Mouse (Mus musculus) heart, adult 11 months (tissue): ENCODE measurements around the gene Ryr2.
"Not testable (repeated sequence)": the region's sequence is repeated elsewhere in the genome, so short reads cannot be mapped to it uniquely, and the experiment has no call there.

Source experiments
- DNase-seq: peaks from one replicate; pipeline ENCODE4 v3.0.0; 2022

The Ryr2 gene

DNA sequence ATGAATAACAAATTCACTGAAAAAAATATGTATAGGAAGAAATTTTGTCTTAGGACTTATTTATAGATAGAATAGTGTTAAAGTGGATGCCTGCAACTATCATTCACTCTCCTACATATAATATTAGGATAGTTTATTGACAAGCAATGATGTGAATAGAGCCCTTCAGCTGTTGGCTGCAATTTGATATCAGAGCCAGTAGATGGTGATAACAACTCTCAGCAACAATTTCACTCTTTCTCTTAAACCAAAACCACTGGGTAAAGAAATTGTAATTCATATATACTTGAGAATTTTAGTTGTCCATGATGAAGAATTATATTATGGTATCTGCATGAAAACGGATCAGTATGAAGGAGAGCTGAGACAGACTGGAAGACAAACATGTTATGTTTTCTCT, 236.8 kb downstream of the Ryr2 start:
- no peak for DNase-seq

GRCm38 (mm10) chr13:11869486-11869885, 237.3 kb downstream of the Ryr2 start:
- no peak for DNase-seq

- DNase-seq = no peak
Observed at GRCm38 (mm10) chr13:11868979-11869378, 237.8 kb downstream of the Ryr2 start.

DNA sequence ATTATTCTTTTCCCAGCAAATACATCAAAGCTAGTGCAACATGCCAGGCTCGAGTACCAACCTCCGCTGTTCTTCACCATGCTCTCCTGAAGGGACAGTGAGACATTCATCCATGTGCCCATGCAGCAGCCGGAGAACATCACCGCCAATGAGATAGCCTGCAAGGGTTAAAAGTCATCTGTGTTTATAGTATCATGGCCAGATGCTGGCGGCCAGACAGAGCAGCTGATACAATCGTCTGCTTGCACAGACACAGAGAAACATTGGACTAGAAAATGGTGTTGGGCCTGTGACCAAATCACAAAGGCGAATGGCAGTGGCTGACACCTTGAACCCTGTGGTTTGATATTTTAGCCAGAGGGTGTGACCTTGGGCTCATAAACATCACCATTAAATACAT, 238.7 kb downstream of the Ryr2 start:
- DNase-seq = peak; percentile 86

- DNase-seq = peak; percentile 81
Observed at GRCm38 (mm10) chr13:11865261-11865660, 241.5 kb downstream of the Ryr2 start.

DNA sequence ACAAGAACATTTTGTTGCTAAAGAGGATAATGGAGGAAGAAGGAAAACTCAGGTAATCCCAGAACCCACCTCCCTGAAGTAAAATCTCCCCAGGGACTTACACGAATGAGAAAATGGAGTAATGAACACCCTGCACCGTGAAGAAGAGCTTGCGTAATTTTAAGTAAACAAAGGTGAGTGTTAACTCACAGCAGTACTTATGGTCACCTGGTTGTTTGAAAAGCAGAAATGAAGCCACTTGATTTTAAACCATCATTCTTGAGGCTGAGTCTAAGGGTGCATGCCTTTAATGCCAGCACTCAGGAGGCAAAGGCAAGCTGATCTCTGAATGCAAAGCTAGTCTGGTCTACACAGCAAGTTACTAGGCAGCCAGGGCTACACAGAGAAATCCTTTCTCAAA, 255.1 kb downstream of the Ryr2 start:
- DNase-seq = peak; percentile 58

DNA sequence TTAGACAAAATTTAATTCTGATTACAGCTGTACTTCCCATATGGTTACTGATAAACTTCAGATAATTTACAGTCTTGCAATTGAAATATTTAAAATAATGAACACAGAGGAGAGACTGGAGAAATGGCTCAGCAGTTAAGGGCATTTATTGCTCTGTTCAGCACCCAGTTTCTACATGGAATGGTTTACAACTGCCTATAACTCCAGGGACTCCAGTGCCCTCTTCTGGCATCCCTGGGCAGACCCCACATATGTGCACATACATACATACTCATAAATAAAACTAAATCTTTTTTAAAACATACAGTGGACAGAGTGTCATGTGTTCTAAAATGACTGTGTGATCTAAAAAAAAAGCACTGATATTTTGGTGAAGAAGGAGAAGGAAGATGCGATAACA, 262.9 kb downstream of the Ryr2 start:
- DNase-seq = peak; percentile 35

DNA sequence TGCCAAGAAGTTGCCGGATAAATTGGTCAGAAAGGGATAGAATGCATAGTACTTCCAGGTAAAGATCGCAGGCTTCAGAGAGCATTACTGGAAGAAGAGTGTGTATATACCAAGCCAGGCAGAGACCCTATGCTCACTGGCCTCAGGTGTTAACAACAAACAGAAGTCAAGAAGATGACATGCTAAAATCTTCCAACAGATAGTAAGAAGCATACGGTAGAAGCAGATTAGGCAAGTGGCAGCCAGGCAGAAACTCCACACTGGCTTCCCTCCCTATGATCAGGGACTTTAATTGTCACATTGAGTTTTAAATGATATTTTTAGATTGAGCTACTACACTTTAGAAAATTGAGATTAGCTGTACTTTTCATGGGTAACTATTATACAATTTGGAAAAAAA, 268.9 kb downstream of the Ryr2 start:
- DNase-seq = peak; percentile 31

- peak; percentile 84 for DNase-seq
Observed at GRCm38 (mm10) chr13:11837152-11837551, 269.6 kb downstream of the Ryr2 start.

GRCm38 (mm10) chr13:11836304-11837078, 270.3 kb downstream of the Ryr2 start:
- peak; percentile 70 for DNase-seq

- no peak for DNase-seq
Observed at GRCm38 (mm10) chr13:11831210-11831609, 275.5 kb downstream of the Ryr2 start.

DNA sequence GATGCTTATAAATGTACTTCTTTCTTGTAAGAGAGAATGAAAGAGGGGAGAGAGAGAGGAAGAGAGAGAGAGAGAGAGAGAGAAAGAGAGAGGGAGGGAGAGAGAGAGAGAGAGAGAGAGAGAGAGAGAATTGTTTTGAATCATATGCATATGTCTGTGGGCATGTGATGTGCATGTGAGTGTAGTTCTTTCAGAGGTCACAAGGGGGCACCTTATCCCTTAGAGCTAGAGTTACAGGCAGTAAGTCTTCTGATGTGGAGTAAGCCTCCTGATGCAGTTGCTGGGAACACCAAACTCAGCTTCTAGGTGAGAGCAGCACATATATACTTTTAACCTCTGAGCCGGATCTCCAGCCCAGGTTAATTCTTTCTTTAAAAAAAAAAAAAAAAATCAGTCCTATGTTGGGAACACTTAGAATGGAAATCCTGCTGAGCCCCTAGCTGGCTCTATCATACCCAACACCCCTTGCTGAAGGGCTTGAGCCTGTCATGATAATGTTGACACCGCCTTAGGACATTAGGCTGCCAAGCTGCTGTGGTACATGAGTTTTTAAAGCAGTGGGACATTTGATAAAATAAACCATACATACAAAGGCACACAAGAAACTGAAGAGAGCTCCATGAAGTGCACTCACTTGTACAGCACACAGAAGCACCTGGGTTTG, 281.1 kb downstream of the Ryr2 start:
- no peak for DNase-seq

- no peak for DNase-seq
Observed at GRCm38 (mm10) chr13:11818723-11819122, 288.0 kb downstream of the Ryr2 start.

GRCm38 (mm10) chr13:11809365-11809764, 297.4 kb downstream of the Ryr2 start:
- DNase-seq = not testable (repeated sequence)

- peak; percentile 74 for DNase-seq
Observed at GRCm38 (mm10) chr13:11792536-11792935, 314.2 kb downstream of the Ryr2 start.

- peak; percentile 61 for DNase-seq
Observed at GRCm38 (mm10) chr13:11790536-11790935, 316.2 kb downstream of the Ryr2 start.

DNA sequence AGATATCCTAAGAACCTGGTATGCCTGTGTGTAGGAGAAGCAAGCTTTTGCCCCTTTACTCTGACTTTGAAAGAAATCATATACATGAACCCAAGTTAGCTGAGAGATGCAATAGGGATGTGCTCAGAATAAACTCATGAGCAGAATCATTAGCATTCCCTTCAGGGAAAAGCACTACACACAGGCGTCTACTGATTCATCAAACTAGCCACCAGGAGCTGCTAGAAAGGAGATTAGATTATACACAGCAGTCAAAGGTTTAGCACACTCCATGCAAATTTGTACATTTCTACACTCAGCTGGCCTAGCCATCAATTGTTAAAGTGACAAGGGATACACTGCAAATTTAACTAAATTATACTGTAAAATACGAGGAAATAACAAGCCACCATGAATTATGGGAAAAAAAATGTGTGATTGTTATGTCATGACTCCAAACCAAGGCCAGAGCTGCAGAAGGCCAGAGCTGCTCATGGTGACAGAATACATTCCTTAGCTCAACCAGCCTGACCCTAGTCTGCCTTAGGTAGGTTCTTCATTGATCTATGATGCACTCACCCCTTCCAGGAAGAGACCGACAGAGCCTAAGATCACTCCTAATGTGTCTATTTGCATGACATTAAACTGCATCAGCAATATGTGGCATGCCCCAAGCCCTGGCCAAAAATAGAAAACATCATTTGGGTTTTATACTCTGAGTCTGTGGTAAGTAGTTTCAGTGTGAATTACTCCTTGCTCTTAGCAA, 324.2 kb downstream of the Ryr2 start:
- DNase-seq = peak; percentile 42

- peak; percentile 68 for DNase-seq
Observed at GRCm38 (mm10) chr13:11781065-11781464, 325.7 kb downstream of the Ryr2 start.

- no peak for DNase-seq
Observed at GRCm38 (mm10) chr13:11777726-11778125, 329.0 kb downstream of the Ryr2 start.

DNA sequence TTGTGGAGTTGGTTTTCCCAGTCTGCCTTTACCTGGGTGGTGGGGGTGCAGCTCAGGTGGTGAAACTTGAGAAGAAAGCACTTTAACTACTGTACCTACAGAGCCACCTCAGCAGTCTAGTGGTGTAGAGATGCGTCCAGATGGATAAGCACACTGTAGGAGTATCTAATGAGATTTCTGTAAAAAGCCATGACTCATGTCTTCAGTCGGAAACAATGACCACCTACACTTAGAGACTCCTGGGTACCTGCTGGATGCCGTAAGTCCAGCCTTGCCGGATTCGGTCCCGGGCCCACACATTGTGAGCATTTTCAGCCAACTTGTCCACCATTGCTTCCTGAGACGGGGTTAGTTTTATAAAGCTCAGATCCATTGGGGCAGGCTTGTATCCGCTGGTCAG, 334.6 kb downstream of the Ryr2 start:
- peak; percentile 82 for DNase-seq

GRCm38 (mm10) chr13:11766899-11767298, 339.8 kb downstream of the Ryr2 start:
- DNase-seq = peak; percentile 64

DNA sequence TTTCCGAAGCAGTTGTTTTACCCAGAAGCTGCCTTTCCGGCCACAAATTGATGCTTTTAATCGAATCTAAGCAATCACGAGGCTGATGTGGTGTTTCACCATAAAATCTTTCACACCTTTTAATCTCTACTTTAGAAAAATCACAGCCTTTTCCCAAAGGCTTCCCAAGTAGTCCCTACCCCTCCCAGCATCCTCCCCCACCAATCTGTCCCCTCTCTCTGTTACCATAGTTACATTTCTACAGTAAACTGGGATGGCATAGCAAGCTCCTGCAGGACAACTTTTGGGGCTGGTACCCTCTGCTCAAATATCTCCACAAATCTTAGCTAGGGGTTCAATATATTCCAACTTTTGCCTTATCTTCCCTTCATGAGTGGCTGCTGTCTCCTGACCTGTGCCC, 342.8 kb downstream of the Ryr2 start:
- DNase-seq = no peak

DNA sequence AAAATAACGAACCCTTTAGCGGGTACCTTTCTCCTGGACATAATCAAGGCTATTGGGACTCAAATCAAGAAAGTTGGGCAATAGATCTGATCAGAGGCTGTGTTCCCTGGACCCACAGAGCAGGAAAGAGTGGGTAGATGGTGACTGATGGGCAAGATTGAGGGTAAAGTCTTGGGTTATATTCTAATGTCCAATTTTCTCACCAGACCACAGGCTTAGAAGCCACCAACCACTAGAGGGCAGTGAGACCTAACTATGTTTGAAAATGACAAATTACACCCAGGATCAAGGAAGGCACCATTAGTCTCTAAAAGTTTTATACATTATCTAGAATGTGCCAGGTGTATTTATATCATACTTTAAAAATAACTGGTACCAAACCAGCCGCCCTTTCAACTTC, 343.6 kb downstream of the Ryr2 start:
- DNase-seq = peak; percentile 52

DNA sequence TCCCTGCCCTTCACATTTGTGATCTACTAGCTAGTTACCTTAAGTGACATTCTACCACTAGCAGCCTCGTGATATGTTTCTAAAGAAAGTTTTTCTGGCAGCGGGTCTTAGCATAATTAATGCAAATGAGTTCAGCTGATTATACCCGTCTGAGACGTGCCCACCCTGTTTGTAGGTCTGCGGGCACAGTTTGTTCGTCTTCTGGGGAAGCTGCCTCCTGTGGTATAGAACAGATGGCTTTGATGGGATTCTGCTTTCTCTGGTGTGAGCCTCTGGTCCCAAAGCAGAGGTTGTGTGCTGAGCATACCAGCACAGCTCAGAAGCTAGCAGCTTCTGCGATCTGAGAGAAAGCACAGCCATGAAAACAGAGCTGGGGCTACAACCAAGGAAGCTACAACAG, 348.9 kb downstream of the Ryr2 start:
- peak; percentile 86 for DNase-seq
